Mouse (Mus musculus) layer of hippocampus, adult 11-12 months (tissue): ENCODE results near the gene Prl8a6.
A peak's percentile ranks its signal among the peaks of the same experiment; 100 is the strongest.

ENCODE experiments used
- DNase-seq: peaks from one replicate; pipeline ENCODE4 v3.0.0; 2022; ENCODE audit warnings: low spot score

The Prl8a6 gene

GRCm38 (mm10) chr13:27438588-27438987 lies at the start of gene Prl8a6:
Gene Prl8a6 (minus strand): TSS chr13:27438688.
- DNase-seq, result no peak

DNA sequence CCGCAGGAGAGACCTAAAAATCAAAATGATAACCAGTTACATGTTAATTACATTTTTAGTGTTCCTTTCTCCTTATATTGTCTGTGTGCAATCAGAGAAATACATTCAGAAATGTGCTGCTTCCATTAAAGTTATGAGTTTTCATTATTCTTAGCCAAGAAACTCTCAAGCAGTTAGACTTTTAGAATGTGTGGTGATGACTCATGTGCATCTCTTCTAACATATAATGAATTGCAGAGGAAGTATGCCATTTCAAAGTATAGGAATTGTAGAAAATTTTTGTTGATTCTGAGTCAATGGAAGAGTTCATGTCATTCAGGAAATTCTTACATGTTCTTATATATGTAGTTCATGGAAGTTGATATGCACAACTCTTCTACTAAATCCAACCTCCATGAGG lies 5.3 kb downstream of the Prl8a6 start:
- no peak for DNase-seq

DNA sequence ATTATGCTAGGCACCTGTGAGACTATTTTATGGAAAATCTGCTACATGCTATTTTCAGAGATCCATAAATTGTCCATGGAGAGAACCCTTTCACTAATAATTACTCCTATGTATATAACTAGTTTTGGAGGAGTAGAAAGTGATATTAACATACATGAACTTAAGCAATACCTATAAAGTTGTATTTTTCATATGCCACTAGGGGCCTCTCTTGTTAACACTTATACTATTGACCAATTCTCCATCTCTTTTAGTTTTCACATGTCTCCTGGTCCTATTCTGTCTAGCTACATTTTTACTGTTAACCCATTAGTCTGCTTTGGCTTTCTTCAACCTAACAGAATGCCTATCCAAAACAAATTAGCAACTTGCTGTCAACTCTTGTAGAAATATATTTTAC lies 24.8 kb downstream of the Prl8a6 start:
- no peak for DNase-seq

DNA sequence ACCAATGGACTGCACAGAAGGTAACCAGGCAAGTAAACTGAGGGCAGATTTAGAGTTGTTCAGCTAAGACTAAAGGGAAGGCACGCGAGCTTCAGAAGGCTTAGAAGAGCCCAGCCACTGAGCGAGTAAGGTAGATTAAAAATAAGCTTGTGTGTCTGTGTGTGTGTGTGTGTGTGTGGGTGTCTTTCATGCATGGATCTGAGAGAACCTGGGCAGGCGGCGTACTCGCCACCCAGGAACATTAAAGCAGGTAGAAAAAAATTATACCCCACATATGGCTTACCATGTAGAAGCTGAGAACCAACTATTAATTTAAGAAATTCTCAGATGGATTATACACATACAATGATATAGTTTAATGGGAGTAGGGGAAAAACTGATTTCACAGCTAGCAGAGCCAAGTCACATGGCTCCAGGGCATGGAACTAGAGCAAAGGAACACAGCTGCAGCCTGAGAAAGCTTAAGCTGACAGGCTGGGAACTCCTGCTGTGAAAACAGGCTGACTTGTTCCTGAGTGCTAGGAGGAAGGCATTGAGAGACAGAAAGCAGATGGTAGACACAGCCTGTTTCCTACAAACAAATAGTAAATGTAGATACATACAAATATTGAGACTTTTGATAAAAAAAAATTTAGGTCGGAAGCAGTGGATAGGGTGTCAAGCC lies 39.3 kb downstream of the Prl8a6 start:
- DNase-seq, result peak; percentile 2

GRCm38 (mm10) chr13:27390746-27391145 lies 47.7 kb downstream of the Prl8a6 start, which contains the start of gene Prl2b1:
Gene Prl2b1 (minus strand): TSS chr13:27390846.
- no peak for DNase-seq
